Mouse (Mus musculus): Measurements from ENCODE around the gene Il2ra.
"Not testable (repeated sequence)": the region's sequence is repeated elsewhere in the genome, so short reads cannot be mapped to it uniquely, and the experiment has no call there.

Il2ra gene

DNA sequence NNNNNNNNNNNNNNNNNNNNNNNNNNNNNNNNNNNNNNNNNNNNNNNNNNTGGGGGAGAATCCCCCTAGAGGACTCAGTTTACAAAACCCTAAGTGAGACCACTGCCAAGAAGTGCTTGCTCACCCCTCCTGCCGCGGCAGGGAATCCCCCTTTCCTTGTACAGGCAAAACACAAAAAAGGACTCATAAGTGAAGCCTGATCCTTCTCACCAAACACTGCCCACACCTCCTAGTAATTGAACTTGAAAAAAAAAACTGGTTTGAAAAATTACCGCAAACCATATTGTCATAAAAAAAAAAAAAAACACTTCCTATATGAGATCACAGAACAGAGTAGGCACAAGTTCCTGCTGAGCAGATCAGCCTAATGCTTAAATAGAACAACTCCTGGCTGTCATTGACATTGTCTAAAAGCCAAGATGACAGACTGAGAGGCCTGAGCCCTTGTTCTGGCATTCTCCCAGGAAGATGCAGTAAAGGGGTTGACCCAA, at the start of gene Il2ra:
Gene Il2ra (plus strand): TSS at position 357 of the 491 bp plus-strand sequence.
- no peak for DNase-seq

DNA sequence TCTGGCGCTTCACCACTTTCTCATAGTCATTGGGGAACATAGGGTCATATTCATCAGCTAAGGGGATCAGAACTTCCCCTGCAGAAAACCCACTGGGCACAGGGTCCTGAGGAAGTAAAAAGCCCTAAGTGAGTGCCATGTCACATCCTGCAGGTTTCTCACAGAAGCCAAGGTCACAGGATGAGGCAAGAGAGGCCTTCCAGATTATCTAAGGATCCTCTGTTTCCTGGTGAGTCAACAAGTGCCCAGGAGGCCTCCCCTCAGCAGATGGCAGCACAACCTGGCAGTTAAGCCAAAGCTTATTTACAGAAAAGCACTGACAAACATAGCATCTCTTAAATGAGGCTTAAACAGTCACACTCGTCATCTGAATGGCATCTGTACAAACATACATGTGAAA, 45.9 kb upstream of the Il2ra start:
- no peak for DNase-seq

DNA sequence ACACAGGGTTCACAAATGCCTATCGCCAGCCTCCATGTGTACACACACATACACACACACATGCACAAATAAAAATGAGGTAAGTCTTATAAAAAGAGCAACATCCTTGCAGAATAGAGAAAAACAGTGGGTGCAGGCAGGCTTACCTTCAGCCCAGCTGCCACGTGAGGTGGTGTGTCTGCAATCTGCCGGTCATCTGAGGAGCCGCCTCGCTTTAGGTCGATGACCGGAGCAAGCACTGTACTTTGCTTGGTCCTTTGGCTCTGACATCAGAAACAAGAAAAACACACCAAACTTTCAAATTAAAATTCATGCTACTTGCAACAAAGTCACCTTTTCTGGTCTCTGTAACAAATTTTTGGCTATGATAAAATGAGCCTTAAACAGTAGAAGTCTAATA, 44.7 kb upstream of the Il2ra start:
- DNase-seq = peak; percentile 15

- no peak for DNase-seq
Observed at GRCm38 (mm10) chr2:11601795-11602194, 40.8 kb upstream of the Il2ra start.

DNA sequence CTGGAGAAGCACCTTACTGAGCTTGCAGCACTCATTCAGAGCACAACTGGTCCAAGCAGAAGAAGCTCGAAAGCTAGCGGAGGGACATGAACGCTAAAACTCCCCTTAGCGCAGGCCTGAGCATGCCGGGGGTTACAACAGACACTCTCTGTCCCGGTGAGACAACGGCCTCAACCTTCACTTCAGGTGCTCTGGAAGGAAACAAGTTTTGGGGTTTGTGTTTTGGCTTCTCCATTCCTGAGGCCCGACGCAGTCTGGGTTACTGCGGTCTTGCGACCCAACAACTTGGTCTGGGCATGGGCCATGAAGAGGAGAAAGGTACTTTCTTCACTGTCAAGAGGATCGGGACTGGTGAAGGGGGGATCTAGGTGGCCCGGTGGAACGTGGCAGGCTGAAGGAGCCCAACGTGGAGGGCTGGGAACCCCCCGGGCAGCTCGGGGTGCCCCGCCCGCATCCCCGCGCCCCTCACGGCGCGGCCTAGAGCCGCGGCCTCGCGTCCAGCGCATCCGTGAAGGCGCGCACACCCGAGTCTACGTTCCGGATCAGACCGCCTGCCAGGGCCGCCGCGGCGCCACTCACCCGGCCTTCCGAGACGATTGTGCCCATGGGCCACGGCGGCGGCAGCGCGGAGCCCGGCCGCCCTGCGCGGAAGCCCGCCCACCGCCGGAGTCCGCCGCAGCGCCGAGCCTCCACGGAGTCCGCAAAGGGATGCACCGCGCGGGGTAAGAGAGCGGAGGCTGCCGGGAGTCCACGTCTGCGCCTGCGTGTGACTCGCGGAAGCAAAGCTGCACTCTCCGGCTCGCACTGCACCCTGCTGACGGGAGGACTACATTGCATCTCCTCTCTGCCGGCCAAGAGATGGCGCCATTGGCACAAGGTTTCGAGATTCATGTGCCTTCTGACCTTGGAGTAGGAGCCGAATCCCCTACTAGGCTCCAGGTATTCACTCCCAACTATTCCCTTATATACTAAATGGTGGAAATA, 39.8 kb upstream of the Il2ra start:
- DNase-seq = peak; percentile 95

DNA sequence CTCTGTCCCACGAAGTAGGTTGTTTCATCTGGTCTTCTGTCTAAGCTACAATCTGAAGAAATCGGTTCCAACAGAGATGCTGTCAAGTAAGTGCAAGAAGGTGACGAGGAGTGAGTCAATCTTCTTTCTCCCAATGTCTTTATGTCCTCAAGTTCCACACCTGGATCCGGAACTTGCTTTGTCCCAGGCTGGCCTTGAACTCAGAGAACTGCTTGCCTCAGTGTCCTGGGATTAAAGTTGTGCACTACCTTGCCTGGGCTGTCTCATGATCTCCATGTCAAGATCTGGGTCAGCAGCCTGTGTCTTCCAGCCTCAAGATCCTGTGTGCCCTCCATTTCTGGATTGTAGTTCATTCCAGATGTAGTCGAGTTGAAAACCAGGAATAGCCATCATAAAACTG, 38.6 kb upstream of the Il2ra start, which contains the start of gene Rbm17:
Gene Rbm17 (minus strand): TSS at position 101 of the 400 bp plus-strand sequence.
- no peak for DNase-seq

DNA sequence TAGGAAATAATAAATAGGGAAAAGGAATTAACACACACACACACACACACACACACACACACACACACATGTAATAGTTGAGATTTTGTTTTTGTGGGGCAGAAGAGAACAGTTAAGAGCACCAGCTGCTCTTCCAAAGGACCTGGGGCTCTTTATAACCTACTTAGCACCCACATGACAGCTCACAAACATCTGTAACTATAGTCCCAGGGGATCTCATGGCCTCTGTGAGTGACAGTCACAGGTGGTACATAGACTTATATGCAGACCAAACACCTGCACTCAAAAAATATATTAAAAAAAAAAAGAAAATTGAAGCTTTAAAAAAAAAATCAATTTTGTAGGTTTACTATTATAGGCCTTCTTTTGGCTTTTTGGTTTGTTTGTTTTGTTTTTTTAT, 37.7 kb upstream of the Il2ra start:
- no peak for DNase-seq

- not testable (repeated sequence) for DNase-seq
Observed at GRCm38 (mm10) chr2:11606718-11607117, 35.9 kb upstream of the Il2ra start.

- not testable (repeated sequence) for DNase-seq
Observed at GRCm38 (mm10) chr2:11612939-11613338, 29.7 kb upstream of the Il2ra start.

DNA sequence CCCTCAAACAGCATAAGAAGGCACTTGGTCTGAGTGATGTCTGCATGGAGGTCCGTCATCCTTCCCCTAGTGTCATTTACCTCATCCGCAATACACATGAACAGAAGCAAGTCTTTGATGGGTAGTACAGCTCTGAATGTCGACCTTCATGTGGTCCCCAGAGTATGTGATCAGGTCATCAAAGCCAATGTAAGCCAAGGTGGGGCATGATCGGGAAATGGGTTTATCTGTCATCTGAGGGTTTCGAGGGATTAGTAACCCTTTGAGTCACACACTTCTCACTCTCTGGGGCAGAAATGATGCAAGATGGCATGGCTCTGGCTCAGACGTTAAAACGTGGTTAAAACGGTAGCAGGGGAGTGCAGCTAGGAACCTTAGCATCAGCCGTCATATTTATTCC, 25.8 kb upstream of the Il2ra start:
- no peak for DNase-seq

DNA sequence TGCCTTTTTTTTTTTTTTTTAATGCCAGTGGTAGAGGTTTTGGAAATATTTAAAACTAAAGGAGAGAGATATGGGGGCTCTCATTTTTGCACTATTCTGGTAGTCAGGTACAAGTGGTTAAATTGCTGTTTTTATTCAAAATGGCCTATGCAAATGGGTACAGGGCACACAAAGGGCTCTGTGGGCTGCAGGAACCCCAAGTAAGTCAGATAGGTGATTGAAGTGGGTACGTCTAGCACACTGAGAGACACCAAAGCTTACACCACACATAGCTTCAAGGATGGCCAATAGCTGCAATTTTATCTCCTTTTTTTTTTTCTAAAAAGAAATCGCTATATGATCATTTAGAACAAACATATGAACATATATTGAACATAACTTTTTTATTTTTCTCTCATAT, 23.0 kb upstream of the Il2ra start:
- DNase-seq = no peak

DNA sequence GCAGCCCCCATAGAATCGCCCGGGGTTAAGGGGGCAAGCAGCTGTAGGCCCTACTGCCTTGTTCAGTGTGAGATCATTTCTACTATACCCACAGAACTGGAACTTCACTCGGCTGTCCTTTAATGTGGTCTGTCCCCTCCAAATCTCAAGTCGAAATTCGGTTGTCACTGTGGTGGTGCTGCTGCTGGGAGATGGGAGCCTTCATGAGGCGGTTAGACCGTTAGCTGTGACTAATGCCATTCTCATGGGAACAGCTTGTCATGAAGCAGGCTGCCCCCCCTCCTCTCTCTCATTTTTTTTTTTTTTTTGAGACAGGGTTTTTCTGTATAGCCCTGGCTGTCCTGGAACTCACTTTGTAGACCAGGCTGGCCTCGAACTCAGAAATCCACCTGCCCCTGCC, 19.4 kb upstream of the Il2ra start:
- no peak for DNase-seq

- DNase-seq = no peak
Observed at GRCm38 (mm10) chr2:11623726-11624125, 18.9 kb upstream of the Il2ra start.

DNA sequence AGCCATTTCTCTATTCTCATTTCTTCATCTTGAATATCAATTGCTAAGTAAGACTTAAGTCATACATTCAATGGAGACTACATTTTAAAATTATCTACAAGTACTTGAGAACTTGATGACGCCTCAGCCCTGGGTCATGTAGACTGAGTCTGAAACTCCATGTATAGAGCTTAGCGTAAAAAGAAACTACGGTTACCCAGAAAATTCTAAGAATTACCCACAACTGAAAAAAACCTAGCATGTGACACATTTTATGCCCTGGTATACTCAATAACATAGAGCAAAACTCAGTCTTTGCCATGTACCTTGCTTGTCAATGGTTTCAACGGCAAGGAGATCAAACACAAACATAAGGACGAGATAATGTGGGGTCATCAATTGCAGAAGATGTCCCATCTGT, 16.7 kb upstream of the Il2ra start, which contains the start of gene Gm17490:
Gene Gm17490 (minus strand): TSS at position 375 of the 400 bp plus-strand sequence.
- no peak for DNase-seq

- DNase-seq = no peak
Observed at GRCm38 (mm10) chr2:11635035-11635434, 7.6 kb upstream of the Il2ra start.

DNA sequence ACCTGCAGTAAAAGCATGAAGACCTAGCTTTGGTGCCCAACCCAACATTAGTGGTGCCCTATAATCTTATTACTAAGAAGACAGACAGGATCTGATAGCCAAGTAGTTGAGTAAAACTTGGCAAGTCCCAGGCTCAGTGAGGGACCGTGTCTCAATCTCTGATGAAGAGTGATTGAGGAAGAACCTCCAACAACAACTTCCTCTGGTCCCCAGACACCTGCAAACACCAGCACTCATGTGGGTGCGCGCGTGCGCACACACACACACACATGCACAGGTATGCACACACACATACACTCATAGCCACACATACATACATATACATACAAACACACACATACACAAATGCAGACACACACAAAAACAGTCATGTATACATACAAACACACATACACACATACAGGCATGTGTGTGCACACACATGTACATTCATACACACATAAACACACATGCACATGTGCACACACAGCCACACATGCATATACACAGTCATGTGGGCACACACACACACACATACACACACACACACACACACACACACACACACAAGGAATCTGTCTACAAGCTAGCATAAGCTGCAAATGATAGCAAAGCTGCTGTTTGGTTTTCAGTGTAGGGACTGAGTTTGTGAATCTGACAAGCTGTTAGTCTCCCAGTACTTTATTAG, 7.0 kb upstream of the Il2ra start:
- no peak for DNase-seq

DNA sequence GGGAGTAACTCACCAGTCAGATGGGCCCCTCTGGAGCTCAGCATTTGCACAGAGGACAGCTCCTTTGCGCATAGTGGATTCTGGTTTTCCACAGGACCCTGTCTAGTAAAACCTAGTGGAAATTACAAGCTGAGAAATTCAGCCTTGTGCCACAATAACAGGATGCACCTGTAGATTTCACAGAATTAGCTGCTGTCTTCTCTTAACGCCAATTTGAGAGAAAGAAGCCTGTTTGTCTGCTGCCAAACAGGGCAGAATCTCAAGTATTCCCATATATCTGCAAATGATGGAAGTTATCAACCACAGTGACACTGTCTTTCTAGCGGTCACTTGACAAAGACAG, 6.5 kb upstream of the Il2ra start:
- DNase-seq = no peak

GRCm38 (mm10) chr2:11637115-11637514, 5.5 kb upstream of the Il2ra start:
- no peak for DNase-seq

GRCm38 (mm10) chr2:11644057-11644456, 1.4 kb downstream of the Il2ra start:
- no peak for DNase-seq

- no peak for DNase-seq
Observed at GRCm38 (mm10) chr2:11645297-11645696, 2.7 kb downstream of the Il2ra start.

DNA sequence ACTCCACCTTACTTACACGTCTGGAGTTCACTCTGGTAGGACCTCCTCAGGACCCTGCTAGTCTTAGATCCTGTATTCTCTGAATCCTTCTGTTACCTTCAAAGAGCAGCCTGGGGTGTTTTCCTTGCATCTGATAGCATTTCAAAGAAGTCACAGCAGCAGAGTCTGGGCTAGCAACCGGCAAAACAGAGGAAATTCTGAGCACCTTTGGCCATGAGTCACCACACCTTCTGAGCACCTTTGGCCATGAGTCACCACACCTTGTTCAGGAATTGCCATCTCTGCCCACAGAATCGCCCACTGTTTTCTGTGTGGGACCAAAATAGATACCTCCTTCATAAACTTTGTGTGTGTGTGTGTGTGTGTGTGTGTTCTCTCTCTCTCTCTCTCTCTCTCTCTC, 8.9 kb downstream of the Il2ra start:
- no peak for DNase-seq

GRCm38 (mm10) chr2:11652196-11652595, 9.6 kb downstream of the Il2ra start:
- no peak for DNase-seq

DNA sequence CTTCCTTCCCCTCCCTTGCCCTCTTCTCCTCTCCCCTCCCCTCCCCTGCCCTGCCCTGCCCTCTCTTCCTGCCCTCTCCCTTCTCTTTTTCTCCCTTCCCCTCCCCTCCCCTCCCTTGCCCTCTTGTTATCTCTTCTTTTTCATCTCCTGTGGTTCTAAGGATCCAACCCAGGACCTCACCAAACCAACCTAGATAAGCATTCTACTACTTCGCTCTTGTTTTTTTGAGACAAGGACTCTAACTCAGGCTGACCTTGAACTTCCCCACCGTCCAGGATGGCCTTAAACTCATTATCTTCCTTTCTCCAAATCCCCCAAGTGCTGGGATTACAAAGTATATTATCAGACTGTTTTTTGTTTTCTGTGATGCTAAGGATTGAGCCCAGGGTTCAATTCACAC, 10.2 kb downstream of the Il2ra start:
- DNase-seq = no peak

DNA sequence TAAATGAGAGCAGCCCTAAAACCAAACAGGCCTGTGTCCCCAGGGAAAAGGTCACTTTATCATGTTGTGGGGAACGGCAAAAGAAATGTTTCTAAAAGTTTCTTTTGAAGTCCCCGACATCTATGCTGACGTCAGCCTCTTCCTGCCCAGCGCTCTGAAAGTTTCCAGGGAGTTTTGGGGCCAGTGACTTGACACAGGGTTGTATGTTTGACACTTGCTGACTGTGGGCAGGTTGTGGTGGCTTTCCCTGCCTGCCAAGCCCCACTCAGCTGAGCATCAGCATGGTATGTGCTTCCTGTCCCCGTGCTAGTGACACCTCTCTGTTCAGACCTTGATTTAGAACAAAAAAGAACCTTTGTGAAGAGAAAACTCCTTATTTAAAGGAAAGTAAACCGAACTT, 10.7 kb downstream of the Il2ra start:
- no peak for DNase-seq

Data from kidney, postnatal 14 days (tissue).